Mouse (Mus musculus) kidney, embryonic 16.5 days (tissue): Measurements from ENCODE around the gene Itsn1. TPM values are rescaled to one million over a fixed set of nuclear protein-coding genes. Genes with fewer than 3 reads are reported as not detected.

Experiments used
- ATAC-seq: fragments of 200-750 bp; cut with Nextera tagmentation; 2 replicates; pipeline ENCODE4 v1.8.0; 2017; ENCODE audit warnings: moderate TSS enrichment; ENCODE audit not compliant: low FRiP score, low TSS enrichment
- H3K27ac ChIP-seq: fragments of 300-500 bp; sonication (generic); 2 replicates; pipeline ENCODE4 v1.5.1; 2014; ENCODE audit warnings: low read length
- H3K27me3 ChIP-seq: fragments of 300-500 bp; sonication (generic); 2 replicates; pipeline ENCODE4 v1.6.1; 2014; ENCODE audit warnings: low read length, control low read depth, mixed read lengths; ENCODE audit not compliant: insufficient read depth
- H3K36me3 ChIP-seq: fragments of 300-500 bp; sonication (generic); 2 replicates; pipeline ENCODE4 v1.6.1; 2014; ENCODE audit warnings: low read length, control low read depth, mixed read lengths; ENCODE audit not compliant: insufficient read depth
- H3K4me1 ChIP-seq: fragments of 300-500 bp; sonication (generic); 2 replicates; pipeline ENCODE4 v1.6.1; 2014; ENCODE audit warnings: low read length, control low read depth, mixed read lengths; ENCODE audit not compliant: insufficient read depth
- H3K4me2 ChIP-seq: fragments of 300-500 bp; sonication (generic); replicated peaks from 2 replicates; pipeline ENCODE4 v1.6.1; 2014; ENCODE audit warnings: low read depth, low read length
- H3K4me3 ChIP-seq: fragments of 300-500 bp; sonication (generic); 2 replicates; pipeline ENCODE4 v1.5.1; 2014; ENCODE audit warnings: mild to moderate bottlenecking, low read length
- H3K9ac ChIP-seq: fragments of 300-500 bp; sonication (generic); replicated peaks from 2 replicates; pipeline ENCODE4 v1.6.1; 2014; ENCODE audit warnings: low read length
- H3K9me3 ChIP-seq: fragments of 300-500 bp; sonication (generic); 2 replicates; pipeline ENCODE4 v1.6.1; 2016; ENCODE audit warnings: low read length, control low read depth
- WGBS: fragments of 180-500 bp; shearing (Covaris S2); extraction: QIAGEN DNeasy Blood & Tissue Kit; methylation state at CpG from one replicate; pipeline ENCODE4 v1.1.7; 2014; 5-methylcytosine and 5-hydroxymethylcytosine counted together
- polyA plus RNA-seq: library from polyadenylated mRNA; unstranded; fragments of >200 nt; fragmentation: Nextera tagmentation; extraction: Ambion mirVana; gene quantifications from 2 replicates; pipeline ENCODE4 v1.2.1, GENCODE M21; 2015

Gene Itsn1
- polyA plus RNA-seq, 1 experiment from 2014 or later, result 24.3 TPM

DNA sequence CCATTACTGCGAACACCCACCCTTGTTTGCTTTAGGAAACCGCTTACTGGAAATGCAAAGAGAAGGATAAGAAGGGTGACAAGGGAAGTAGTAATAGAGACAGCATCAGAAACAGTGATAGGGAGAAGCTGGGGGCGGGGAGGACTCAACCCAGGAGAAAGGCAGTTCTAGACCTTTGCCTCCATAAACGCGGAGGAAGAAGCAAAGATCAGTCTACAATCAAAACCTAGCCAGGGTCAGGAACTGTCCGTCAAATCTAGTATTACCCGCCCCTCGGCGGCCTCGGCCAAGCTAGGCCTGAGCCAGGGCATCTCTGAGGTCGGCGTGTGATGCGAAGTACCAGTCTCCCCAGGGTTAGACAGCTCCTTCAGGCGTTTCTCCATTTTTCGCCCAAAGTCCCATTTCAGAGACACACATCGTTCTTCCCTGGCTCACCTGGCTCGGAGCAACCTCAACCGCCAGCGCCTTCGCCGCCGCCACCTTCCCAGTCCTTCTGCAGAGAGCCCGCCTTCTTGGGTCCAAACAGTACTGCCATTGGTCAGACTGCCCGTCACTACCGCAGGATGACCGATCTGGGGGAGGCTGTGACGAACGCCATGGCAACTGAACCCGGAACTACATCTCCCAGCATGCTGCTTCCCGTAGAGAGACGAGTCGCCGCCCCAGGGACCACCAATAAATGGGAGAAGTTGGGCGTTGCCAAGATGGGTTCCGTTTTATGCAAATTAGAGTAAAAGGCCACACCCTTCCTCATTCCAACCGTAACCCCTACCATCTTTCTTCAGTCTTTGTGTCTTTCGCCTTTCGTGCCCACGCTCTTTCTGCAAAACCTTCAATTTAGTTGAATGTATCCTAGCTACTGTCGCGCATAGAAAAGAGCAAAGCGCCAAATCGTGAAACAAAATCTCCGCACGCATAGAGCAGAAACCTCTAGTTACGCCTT lies 687 bp upstream of the Itsn1 start, which contains the start of gene Cryzl1:
TSS of gene Cryzl1 (minus strand) at position 853 of the 943 bp plus-strand sequence.
- peak within 1 kb of the TSS; percentile 73 for H3K4me3 ChIP-seq
- peak within 1 kb of the TSS; percentile 65 for H3K4me2 ChIP-seq
- H3K4me1 ChIP-seq, result peaks cover 23% of the 10 kb centered on the region
- H3K9ac ChIP-seq, result peak within 1 kb of the TSS; percentile 77
- H3K9me3 ChIP-seq, result no peaks in the 10 kb centered on the region
- ATAC-seq, result peak; percentile 97
- H3K36me3 ChIP-seq, result no peaks in the 10 kb centered on the region
- H3K27ac ChIP-seq, result peak within 1 kb of the TSS; percentile 95
- no peaks in the 10 kb centered on the region for H3K27me3 ChIP-seq
- under 1% methylated on average over 46 of the region's 46 CpGs for WGBS

DNA sequence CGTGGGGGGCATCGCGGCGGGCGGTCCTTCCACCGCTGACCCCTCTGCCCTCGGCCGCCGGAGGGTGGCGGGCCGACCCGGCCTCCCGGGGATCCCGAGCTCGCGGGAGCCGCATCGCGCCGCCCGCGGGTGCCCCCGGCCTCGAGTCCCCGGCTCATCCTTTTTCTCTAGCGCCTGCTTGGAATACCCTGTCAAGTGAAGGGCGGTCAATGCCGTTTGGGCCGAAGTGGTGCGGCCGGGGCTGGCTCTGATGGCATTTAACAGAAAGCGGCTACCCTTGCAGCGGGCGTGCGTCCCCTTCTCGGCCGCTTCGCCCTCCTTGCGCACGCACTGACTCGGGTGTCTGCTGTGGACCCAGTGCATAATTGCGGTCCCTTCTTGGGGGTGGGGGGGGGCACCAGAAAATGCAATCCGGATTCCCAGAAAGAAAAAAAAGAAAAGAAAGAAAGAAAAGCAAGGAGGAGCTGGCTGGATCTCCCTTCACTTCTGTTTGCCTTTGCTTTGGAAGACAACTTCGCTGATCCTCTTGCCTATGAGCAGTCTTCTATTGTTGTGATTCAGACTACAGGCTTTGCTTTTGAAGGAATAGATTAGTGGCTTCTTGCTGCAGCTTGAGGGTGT lies 850 bp downstream of the Itsn1 start:
- peak overlapping the region; percentile 65 for H3K4me2 ChIP-seq
- peak; percentile 2; the same call in 1 of the 2 replicates for ATAC-seq
- peak overlapping the region; percentile 73 for H3K4me3 ChIP-seq
- peaks cover 25% of the 10 kb centered on the region for H3K4me1 ChIP-seq
- peak overlapping the region; percentile 90 for H3K27ac ChIP-seq
- H3K27me3 ChIP-seq, result no peaks in the 10 kb centered on the region
- under 1% methylated on average over 40 of the region's 44 CpGs for WGBS
- H3K9me3 ChIP-seq, result no peaks in the 10 kb centered on the region
- peak overlapping the region; percentile 77 for H3K9ac ChIP-seq
- no peaks in the 10 kb centered on the region for H3K36me3 ChIP-seq

DNA sequence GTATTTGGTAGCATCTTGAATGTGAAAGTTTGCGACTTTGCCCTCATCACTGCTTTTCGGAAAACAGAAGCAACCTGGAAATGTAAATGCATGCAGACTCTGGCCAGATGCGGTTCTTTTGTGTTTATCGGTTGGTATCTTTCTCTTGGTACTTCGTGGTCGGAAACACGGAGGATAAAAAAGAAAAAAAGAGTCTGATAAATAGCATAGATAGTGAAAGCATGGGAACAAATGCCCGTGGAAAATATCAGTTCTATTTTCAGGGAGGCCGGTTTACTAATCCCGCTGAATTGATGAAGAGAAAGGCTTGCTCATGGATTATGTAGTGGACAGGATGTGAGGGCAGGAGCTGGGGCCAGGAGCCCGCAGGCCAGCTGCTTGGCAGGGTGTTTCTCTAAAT lies 1.4 kb downstream of the Itsn1 start:
- peak overlapping the region; percentile 65 for H3K4me2 ChIP-seq
- H3K4me3 ChIP-seq, result peak overlapping the region; percentile 73
- no peaks in the 10 kb centered on the region for H3K9me3 ChIP-seq
- peaks cover 30% of the 10 kb centered on the region for H3K4me1 ChIP-seq
- peak overlapping the region; percentile 90; the same call in 1 of the 2 replicates for H3K27ac ChIP-seq
- H3K36me3 ChIP-seq, result no peaks in the 10 kb centered on the region
- H3K9ac ChIP-seq, result peak overlapping the region; percentile 77
- no peaks in the 10 kb centered on the region for H3K27me3 ChIP-seq
- ATAC-seq, result no peak
- 2% methylated on average over 11 of the region's 11 CpGs for WGBS

DNA sequence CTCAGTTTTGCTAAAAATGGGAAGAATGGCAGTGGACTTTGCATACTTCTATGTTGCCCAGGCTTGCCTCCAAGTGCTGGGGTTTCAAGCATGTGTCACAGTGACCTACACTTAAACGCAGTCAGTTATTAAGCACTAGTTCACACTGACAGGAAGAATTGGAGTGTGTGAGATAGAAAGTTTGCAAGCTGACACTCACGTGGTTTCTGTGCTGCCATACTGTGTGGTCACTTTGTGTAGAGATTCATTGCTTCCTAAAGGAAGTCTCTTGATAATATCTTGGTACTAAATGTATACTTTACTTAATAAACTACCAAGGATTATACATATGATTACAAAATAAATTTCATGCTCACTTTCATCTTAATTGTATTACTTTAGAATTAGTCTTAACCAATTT lies 3.7 kb downstream of the Itsn1 start:
- no peak overlapping the region for H3K27ac ChIP-seq
- no peak for ATAC-seq
- WGBS, result 69% methylated on average over 2 of the region's 2 CpGs
- H3K9me3 ChIP-seq, result no peaks in the 10 kb centered on the region
- H3K27me3 ChIP-seq, result no peaks in the 10 kb centered on the region
- peaks cover 24% of the 10 kb centered on the region for H3K4me1 ChIP-seq
- H3K4me2 ChIP-seq, result no peak overlapping the region
- H3K4me3 ChIP-seq, result no peak overlapping the region
- H3K9ac ChIP-seq, result no peak overlapping the region
- no peaks in the 10 kb centered on the region for H3K36me3 ChIP-seq

DNA sequence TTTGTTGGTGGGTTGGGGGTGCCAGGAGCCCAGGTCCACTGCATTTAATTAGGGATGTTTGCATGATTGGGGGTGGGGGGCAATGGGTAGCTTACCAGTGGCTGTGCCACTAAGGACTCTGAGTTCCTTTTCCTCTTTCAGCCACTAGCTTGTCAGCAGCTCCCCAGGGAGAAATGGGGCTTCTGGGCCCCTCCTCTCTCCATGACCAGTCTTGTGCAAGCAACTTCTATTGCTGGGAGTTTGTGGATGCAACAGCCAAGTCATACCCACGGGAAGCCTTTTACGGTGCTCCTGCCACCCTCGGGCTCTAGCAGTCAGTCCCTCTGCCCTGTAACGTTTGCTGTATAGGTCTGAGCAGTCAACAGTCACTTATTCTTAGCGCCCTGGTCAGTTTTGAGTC lies 5.7 kb downstream of the Itsn1 start:
- no peak overlapping the region for H3K4me2 ChIP-seq
- H3K9me3 ChIP-seq, result no peaks in the 10 kb centered on the region
- H3K4me3 ChIP-seq, result no peak overlapping the region
- H3K27ac ChIP-seq, result no peak overlapping the region
- WGBS, result 48% methylated on average over 5 of the region's 5 CpGs
- no peak for ATAC-seq
- no peak overlapping the region for H3K9ac ChIP-seq
- H3K36me3 ChIP-seq, result no peaks in the 10 kb centered on the region
- peaks cover 22% of the 10 kb centered on the region for H3K4me1 ChIP-seq
- no peaks in the 10 kb centered on the region for H3K27me3 ChIP-seq

DNA sequence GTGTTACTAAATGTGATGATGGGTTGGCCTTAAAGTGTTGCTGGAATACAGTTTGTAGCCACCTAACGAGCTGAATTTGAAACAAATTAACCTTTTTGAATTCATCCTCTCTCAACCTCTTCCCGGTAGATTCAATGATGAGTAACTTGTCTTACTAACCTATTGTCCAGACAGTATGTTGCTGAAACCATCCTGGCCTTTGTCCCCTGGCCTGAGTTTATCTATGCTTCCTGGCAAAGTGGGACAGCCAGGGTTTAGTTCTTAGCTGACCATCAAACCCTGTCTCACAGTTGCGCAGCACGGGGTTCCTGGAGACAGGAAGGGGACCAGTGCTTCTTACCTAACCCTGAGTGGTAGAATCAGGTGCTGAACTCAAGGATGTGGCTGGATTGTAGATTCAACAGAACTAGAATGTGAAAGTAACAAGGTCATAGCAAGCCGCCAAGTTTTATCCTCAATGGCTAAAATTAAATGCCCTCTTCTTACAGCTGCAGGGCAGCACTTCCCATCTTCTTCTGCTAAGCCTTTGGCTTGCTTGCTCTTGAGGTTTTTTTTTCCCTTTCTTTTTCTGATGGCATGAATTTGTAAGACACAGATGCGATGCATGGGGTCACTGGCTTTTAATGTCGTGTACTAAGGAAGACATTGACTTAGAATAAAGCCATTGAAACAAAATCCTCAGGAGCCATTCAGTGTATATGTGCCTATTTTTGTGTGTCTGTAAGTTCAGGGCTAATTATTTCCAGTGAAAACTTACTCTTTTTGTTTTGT lies 7.2 kb downstream of the Itsn1 start:
- ATAC-seq, result no peak
- no peak overlapping the region for H3K4me3 ChIP-seq
- H3K27me3 ChIP-seq, result no peaks in the 10 kb centered on the region
- H3K9me3 ChIP-seq, result no peaks in the 10 kb centered on the region
- H3K9ac ChIP-seq, result no peak overlapping the region
- WGBS, result 74% methylated on average over 7 of the region's 7 CpGs
- H3K4me2 ChIP-seq, result no peak overlapping the region
- H3K36me3 ChIP-seq, result no peaks in the 10 kb centered on the region
- no peak overlapping the region for H3K27ac ChIP-seq
- peaks cover 30% of the 10 kb centered on the region for H3K4me1 ChIP-seq

DNA sequence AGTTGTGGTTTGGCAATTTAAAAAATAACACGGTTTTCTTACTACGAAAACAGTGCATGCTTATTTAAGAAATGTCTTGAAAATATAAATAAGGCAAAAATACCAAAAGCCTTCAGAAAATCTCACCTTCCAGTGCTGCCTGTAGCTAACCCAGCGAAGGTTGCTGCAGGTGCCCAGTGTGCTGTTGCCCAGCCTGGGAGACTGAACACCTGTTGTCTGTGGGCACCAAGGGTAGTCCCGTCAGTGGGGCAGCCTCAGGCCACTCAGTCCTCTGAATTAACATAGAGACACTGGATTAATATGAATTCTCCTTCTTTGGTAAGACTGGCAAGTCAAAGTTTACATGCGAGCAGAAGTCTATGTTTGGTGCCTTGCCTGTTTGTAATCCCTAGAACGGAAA lies 9.4 kb downstream of the Itsn1 start:
- H3K4me3 ChIP-seq, result no peak overlapping the region
- H3K27ac ChIP-seq, result no peak overlapping the region
- no peak overlapping the region for H3K9ac ChIP-seq
- no peaks in the 10 kb centered on the region for H3K27me3 ChIP-seq
- no peaks in the 10 kb centered on the region for H3K36me3 ChIP-seq
- no peaks in the 10 kb centered on the region for H3K9me3 ChIP-seq
- H3K4me2 ChIP-seq, result no peak overlapping the region
- ATAC-seq, result no peak
- H3K4me1 ChIP-seq, result peaks cover 29% of the 10 kb centered on the region
- 87% methylated on average over 6 of the region's 6 CpGs for WGBS

DNA sequence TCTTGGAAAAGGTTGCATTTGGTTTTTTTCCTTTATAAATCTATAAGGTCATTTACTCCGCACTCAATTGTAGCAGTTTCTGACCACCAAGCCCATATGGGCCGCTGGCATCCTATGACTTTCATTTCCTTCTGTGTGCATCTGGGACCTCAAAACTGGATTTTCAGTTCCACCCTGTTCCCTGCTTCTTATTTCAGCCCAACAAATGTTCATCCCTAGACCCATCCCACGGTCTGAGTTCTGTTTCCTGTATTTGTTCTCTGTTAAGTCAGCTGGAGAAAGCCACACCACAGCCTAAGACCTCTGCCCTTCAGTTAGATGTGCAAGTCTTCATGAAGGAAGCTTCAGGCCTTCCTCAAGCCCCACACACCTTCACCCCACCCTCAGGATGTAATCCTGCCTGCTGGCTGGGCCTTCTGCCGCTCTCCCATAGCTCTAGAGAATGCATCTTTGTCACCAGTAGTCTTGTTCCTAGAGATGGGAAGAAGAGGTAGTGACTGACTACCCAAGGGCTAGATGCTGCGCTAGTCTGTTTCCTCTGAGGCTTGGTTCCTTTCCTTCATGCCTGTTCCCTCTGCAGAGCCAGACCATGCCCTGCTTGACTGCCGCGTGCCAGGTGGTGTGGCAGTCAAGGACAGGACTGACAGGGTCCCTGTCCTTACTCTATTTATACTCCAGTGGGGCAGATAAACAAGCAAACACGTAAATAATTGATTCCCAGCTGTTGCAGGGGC lies 11.3 kb downstream of the Itsn1 start:
- Histone ChIP-seq H3K27me3 (no peaks in the 10 kb centered on the region), H3K4me1 (peaks cover 24% of the 10 kb centered on the region), H3K4me3 (no peak overlapping the region), H3K9ac (no peak overlapping the region), H3K9me3 (no peaks in the 10 kb centered on the region), H3K27ac (no peak overlapping the region), H3K4me2 (no peak overlapping the region), H3K36me3 (no peaks in the 10 kb centered on the region)
- ATAC-seq, result no peak
- 63% methylated on average over 8 of the region's 8 CpGs for WGBS

DNA sequence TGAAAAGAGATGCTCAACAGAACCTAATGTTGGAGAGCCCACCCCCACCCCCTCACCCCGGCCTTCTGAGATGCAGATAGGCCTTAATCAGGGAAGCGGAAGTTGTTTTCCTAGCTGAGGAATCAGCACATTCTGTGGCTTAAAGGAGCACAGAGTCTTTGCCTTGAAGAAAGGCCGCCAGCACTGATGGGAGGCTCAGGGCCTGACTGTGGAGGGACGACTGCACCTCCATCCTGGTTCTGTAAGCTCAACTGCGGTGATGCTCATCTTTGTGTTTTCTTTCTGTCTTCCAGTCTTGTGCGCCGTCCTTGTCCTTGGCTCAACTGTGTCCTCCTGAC lies 11.8 kb downstream of the Itsn1 start:
- no peak overlapping the region for H3K4me2 ChIP-seq
- no peak overlapping the region for H3K9ac ChIP-seq
- no peaks in the 10 kb centered on the region for H3K9me3 ChIP-seq
- 55% methylated on average over 7 of the region's 7 CpGs for WGBS
- no peak for ATAC-seq
- no peak overlapping the region for H3K4me3 ChIP-seq
- peaks cover 24% of the 10 kb centered on the region for H3K4me1 ChIP-seq
- no peaks in the 10 kb centered on the region for H3K36me3 ChIP-seq
- H3K27ac ChIP-seq, result no peak overlapping the region
- H3K27me3 ChIP-seq, result no peaks in the 10 kb centered on the region
